Mouse (Mus musculus) forebrain, postnatal 0 days (tissue): ENCODE data around the gene Plxdc2. TPM values are rescaled to one million over a fixed set of nuclear protein-coding genes. Genes with fewer than 3 reads are reported as not detected.
"Not testable (repeated sequence)": the region's sequence is repeated elsewhere in the genome, so short reads cannot be mapped to it uniquely, and the experiment has no call there.

Experiments used
- ATAC-seq: fragments of 200-750 bp; cut with Nextera tagmentation; 2 replicates; pipeline ENCODE4 v1.8.0; 2017; ENCODE audit warnings: mild to moderate bottlenecking, moderate library complexity
- DNase-seq: peaks from one replicate; pipeline ENCODE4 v3.0.0-alpha.2; 2015
- H3K27ac ChIP-seq: fragments of 300-500 bp; sonication (generic); 2 replicates; pipeline ENCODE4 v1.5.1; 2014; ENCODE audit warnings: low read depth, mild to moderate bottlenecking, antibody characterized with exemption, low read length, moderate library complexity, mixed read lengths
- H3K27me3 ChIP-seq: fragments of 300-500 bp; sonication (generic); 2 replicates; pipeline ENCODE4 v1.6.1; 2014; ENCODE audit warnings: mild to moderate bottlenecking, low read length, mixed read lengths; ENCODE audit not compliant: insufficient read depth
- H3K36me3 ChIP-seq: fragments of 300-500 bp; sonication (generic); 2 replicates; pipeline ENCODE4 v1.6.1; 2014; ENCODE audit warnings: mild to moderate bottlenecking, moderate library complexity; ENCODE audit not compliant: insufficient read depth
- H3K4me1 ChIP-seq: fragments of 300-500 bp; sonication (generic); 2 replicates; pipeline ENCODE4 v1.6.1; 2014; ENCODE audit warnings: antibody characterized with exemption; ENCODE audit not compliant: insufficient read depth
- H3K4me2 ChIP-seq: fragments of 300-500 bp; sonication (generic); 2 replicates; pipeline ENCODE4 v1.6.1; 2014; ENCODE audit warnings: low read depth, mild to moderate bottlenecking, moderate library complexity
- H3K4me3 ChIP-seq: fragments of 300-500 bp; sonication (generic); 2 replicates; pipeline ENCODE4 v1.5.1; 2014; ENCODE audit warnings: low read depth, low read length, mixed read lengths
- H3K9ac ChIP-seq: fragments of 300-500 bp; sonication (generic); 2 replicates; pipeline ENCODE4 v1.6.1; 2014; ENCODE audit warnings: mild to moderate bottlenecking
- H3K9me3 ChIP-seq: fragments of 300-500 bp; sonication (generic); 2 replicates; pipeline ENCODE4 v1.6.1; 2016; ENCODE audit warnings: low read length
- CTCF ChIP-seq: sonication (generic); IDR thresholded peaks from 2 replicates; pipeline ENCODE4 v1.5.1; 2016; ENCODE audit warnings: antibody characterized with exemption, control low read depth, low read depth
- WGBS: fragments of 180-500 bp; shearing (Covaris S2); extraction: QIAGEN DNeasy Blood & Tissue Kit; methylation state at CpG from one replicate; pipeline ENCODE4 v1.1.7; 2014; 5-methylcytosine and 5-hydroxymethylcytosine counted together
- polyA plus RNA-seq: library from polyadenylated mRNA; unstranded; fragments of >200 nt; fragmentation: Nextera tagmentation; extraction: Ambion mirVana; gene quantifications from 2 replicates; pipeline ENCODE4 v1.2.1, GENCODE M21; 2015
- total RNA-seq: library from RNA; depleted of rRNA; stranded (reverse); fragments of >200 nt; gene quantifications from 2 replicates; pipeline ENCODE4 v1.2.3, GENCODE M21; 2014

The Plxdc2 gene
- total and polyA plus RNA-seq, 2 experiments from 2014 or later = 20.8 to 23.6 TPM

GRCm38 (mm10) chr2:16738241-16738640 is 382.1 kb downstream of the Plxdc2 start:
- no peaks in the 10 kb centered on the region for H3K36me3 ChIP-seq
- TF ChIP-seq CTCF = no peak
- no peaks in the 10 kb centered on the region for H3K4me1 ChIP-seq
- DNase-seq (peak; percentile 16), ATAC-seq (peak; percentile 54)
- WGBS = 44% methylated on average over 8 of the region's 8 CpGs
- no peaks in the 10 kb centered on the region for H3K9me3 ChIP-seq
- H3K4me2 ChIP-seq = no peak overlapping the region
- H3K9ac ChIP-seq = no peak overlapping the region
- no peaks in the 10 kb centered on the region for H3K27me3 ChIP-seq
- no peak overlapping the region for H3K27ac ChIP-seq
- no peak overlapping the region for H3K4me3 ChIP-seq

GRCm38 (mm10) chr2:16741813-16742212 is 385.7 kb downstream of the Plxdc2 start:
- WGBS = 24% methylated on average over 3 of the region's 3 CpGs
- no peaks in the 10 kb centered on the region for H3K27me3 ChIP-seq
- no peaks in the 10 kb centered on the region for H3K36me3 ChIP-seq
- no peak overlapping the region for H3K9ac ChIP-seq
- TF ChIP-seq CTCF = no peak
- ATAC-seq (no peak), DNase-seq (no peak)
- no peak overlapping the region for H3K4me3 ChIP-seq
- no peak overlapping the region for H3K27ac ChIP-seq
- H3K9me3 ChIP-seq = no peaks in the 10 kb centered on the region
- H3K4me1 ChIP-seq = no peaks in the 10 kb centered on the region
- no peak overlapping the region for H3K4me2 ChIP-seq

- no peaks in the 10 kb centered on the region for H3K4me1 ChIP-seq
- H3K27me3 ChIP-seq = no peaks in the 10 kb centered on the region
- no peak overlapping the region for H3K4me2 ChIP-seq
- no peak for ATAC-seq
- no peaks in the 10 kb centered on the region for H3K9me3 ChIP-seq
- WGBS = 85% methylated on average over 3 of the region's 3 CpGs
- H3K4me3 ChIP-seq = no peak overlapping the region
- no peak overlapping the region for H3K9ac ChIP-seq
- no peak overlapping the region for H3K27ac ChIP-seq
- no peak for TF ChIP-seq CTCF
- H3K36me3 ChIP-seq = no peaks in the 10 kb centered on the region
- no peak for DNase-seq
Measured at GRCm38 (mm10) chr2:16743568-16743967, 387.5 kb downstream of the Plxdc2 start.

- WGBS = 82% methylated on average over 4 of the region's 4 CpGs
- no peaks in the 10 kb centered on the region for H3K36me3 ChIP-seq
- no peak overlapping the region for H3K9ac ChIP-seq
- DNase-seq (no peak), ATAC-seq (no peak)
- no peak overlapping the region for H3K4me3 ChIP-seq
- H3K27ac ChIP-seq = no peak overlapping the region
- no peak overlapping the region for H3K4me2 ChIP-seq
- H3K27me3 ChIP-seq = no peaks in the 10 kb centered on the region
- no peaks in the 10 kb centered on the region for H3K9me3 ChIP-seq
- no peaks in the 10 kb centered on the region for H3K4me1 ChIP-seq
- no peak for TF ChIP-seq CTCF
Measured at GRCm38 (mm10) chr2:16749302-16749909, 393.3 kb downstream of the Plxdc2 start.

DNA sequence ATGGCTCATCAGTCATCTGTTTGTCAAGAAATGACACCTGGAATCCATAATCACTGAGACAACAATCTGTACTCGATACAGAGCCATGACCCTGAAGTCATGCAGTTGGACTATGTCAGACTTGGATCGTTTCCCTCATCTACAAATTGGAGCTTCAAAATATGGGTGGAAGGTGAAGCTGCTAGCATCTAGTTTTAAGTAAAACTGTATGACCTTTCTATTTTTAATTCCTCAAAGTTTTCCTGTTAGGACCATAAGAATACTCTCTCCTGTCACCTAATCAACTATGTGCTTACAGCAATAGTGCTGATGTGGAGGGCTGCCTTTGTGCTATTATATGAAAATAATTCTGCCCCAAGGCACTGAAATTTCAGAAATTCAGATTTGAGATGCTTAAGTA is 401.1 kb downstream of the Plxdc2 start:
- TF ChIP-seq CTCF = no peak
- H3K4me1 ChIP-seq = no peaks in the 10 kb centered on the region
- WGBS = 90% methylated on average over 2 of the region's 2 CpGs
- ATAC-seq = no peak
- H3K27ac ChIP-seq = no peak overlapping the region
- no peak overlapping the region for H3K9ac ChIP-seq
- H3K27me3 ChIP-seq = no peaks in the 10 kb centered on the region
- DNase-seq = no peak
- no peaks in the 10 kb centered on the region for H3K36me3 ChIP-seq
- no peak overlapping the region for H3K4me2 ChIP-seq
- H3K4me3 ChIP-seq = no peak overlapping the region
- no peaks in the 10 kb centered on the region for H3K9me3 ChIP-seq

- no peaks in the 10 kb centered on the region for H3K4me1 ChIP-seq
- H3K9ac ChIP-seq = no peak overlapping the region
- H3K27me3 ChIP-seq = no peaks in the 10 kb centered on the region
- ATAC-seq (no peak), DNase-seq (no peak)
- no peak overlapping the region for H3K4me3 ChIP-seq
- WGBS = 79% methylated on average over 2 of the region's 2 CpGs
- no peaks in the 10 kb centered on the region for H3K9me3 ChIP-seq
- H3K36me3 ChIP-seq = no peaks in the 10 kb centered on the region
- no peak overlapping the region for H3K27ac ChIP-seq
- no peak overlapping the region for H3K4me2 ChIP-seq
- TF ChIP-seq CTCF = no peak
Measured at GRCm38 (mm10) chr2:16759766-16760165, 403.7 kb downstream of the Plxdc2 start.

DNA sequence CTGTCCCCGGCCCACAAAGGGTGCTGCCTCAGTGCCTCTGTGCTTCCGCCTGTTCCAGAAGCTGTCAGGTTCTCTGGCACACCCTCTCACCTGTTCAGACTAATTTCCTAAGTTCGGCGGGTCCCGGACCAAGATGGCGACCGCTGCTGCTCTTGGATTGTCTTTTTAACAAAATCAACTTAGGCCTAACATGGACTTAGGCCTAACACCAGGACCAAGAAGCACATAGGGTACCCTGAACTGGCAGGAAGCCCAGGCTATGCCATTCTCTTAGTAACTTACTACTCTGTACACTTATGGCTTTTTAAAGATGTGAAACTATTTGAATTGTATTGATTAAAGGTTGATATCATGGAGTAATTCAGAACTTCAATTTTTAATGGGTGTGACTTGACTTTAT is 413.0 kb downstream of the Plxdc2 start:
- H3K4me2 ChIP-seq, H3K4me1 ChIP-seq, DNase-seq, H3K36me3 ChIP-seq, H3K9ac ChIP-seq, H3K27ac ChIP-seq, H3K9me3 ChIP-seq, ATAC-seq, H3K4me3 ChIP-seq, H3K27me3 ChIP-seq: not testable (repeated sequence)
- 99% methylated on average over 5 of the region's 7 CpGs for WGBS
